Mouse (Mus musculus) G1E (cell line): ENCODE data around the gene Wnt5a.

ENCODE experiments used
- CTCF ChIP-seq: IDR thresholded peaks from 2 replicates; pipeline ENCODE4 v1.5.1; 2012; ENCODE audit warnings: low read depth, low read length, inconsistent platforms, mixed read lengths
- GATA1 ChIP-seq: IDR thresholded peaks from 2 replicates; pipeline ENCODE4 v1.6.1; 2012; ENCODE audit warnings: borderline replicate concordance, low read length, inconsistent platforms, mixed read lengths
- GATA2 ChIP-seq: IDR thresholded peaks from 2 replicates; pipeline ENCODE4 v1.6.1; 2012; ENCODE audit warnings: low read depth, low read length, inconsistent platforms, borderline replicate concordance

GRCm38 (mm10) chr14:28514171-28514570, 9.6 kb downstream of the Wnt5a start:
- TF ChIP-seq CTCF (no peak), GATA1 (no peak), GATA2 (no peak)
